Mouse (Mus musculus) megakaryocyte, embryonic 14.5 days (primary cell): ENCODE data around the gene Nox3.

ENCODE experiments used
- FLI1 ChIP-seq: IDR thresholded peaks from 2 replicates; pipeline ENCODE4 v1.6.1; 2012; ENCODE audit warnings: low read length, inconsistent platforms, mixed read lengths
- GATA1 ChIP-seq: IDR thresholded peaks from 3 replicates; pipeline ENCODE4 v1.6.1; 2012; ENCODE audit warnings: mixed read lengths, low read length, inconsistent platforms, borderline replicate concordance

DNA sequence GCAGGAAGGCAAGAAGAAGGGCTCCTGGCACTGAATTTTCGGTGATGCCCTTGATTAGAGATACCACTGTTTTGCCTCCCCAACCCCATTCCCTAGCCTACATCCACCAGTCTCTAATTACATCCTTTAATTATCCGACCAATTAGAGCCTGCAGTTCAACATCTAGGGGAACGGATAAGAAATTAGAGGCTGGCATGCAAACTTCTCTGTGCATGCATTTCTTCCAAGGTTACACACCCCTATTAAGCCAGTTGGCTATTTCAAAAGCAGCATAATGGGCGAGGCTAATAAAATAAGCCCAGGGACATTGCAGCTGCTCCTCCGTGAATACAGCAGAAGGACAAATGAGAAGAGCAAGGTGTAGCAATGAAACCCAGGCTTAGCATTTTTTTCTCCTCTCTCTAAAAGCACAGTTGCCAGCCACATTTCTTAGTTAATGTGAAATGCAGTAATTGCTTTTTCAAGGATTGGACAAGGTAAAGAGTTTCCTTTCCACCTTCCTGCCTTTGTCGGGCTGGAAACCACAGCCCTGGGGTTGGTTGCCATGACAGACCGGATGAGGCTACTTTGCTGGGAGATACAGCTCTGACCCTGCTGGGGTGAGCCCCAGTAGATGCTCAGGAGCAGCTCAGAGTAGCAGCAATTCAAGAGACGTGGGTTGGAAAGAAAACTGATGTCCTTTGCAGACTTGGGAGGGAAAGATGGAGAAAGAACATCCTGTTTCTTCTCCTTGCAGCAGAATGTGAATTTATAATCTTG is 5.4 kb downstream of the Nox3 start:
- no peak for TF ChIP-seq GATA1
- no peak for TF ChIP-seq FLI1
